Mouse (Mus musculus) fat pad, adult 2 months (tissue): ENCODE measurements at regions not wholly inside any gene's neighbourhood (a gene's known extent, or its start where the extent isn't known, plus 50 kb on each side); places are given as distances from the start of the nearest gene placed in this dataset.

ENCODE experiments used
- DNase-seq: peaks from one replicate; pipeline ENCODE4 v3.0.0-alpha.2; 2011; ENCODE audit warnings: low read depth, low spot score; ENCODE audit errors: extremely low read depth

- DNase-seq, result no peak
Measured at GRCm38 (mm10) chr2:139334681-139335080, 159.0 kb upstream of the Sptlc3 start.

- no peak for DNase-seq
Measured at GRCm38 (mm10) chr2:139338240-139338639, 155.5 kb upstream of the Sptlc3 start.

- no peak for DNase-seq
Measured at GRCm38 (mm10) chr2:139356280-139357010, 137.3 kb upstream of the Sptlc3 start.

DNA sequence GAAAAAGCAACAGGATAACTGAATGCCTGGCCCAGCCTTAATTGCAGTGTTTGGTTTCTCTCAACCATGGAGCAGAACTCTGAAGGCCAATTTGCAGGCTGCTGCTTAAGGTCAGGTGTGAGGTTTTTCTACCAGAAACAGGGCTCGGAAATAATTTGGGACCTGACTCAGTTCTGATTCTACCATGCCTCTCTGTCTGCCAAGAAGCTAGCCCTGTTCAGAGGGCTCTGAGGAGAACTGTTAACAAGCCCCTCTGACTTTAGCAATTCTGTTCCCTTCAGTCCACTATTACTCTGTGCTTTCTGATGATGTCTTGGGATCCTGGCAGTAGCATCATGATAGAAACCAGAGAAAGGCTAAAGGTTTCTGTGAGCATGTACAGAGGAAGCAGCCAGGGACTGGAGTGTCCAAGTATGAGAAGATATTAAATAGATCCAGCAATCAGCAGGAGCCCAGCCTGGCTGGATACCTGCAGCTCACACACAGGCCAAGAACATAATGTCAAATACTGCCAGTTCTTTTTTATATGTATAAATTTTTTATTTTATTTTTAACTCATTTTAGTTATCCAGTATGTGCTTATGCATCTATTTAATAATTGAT is 131.4 kb upstream of the Sptlc3 start:
- no peak for DNase-seq

DNA sequence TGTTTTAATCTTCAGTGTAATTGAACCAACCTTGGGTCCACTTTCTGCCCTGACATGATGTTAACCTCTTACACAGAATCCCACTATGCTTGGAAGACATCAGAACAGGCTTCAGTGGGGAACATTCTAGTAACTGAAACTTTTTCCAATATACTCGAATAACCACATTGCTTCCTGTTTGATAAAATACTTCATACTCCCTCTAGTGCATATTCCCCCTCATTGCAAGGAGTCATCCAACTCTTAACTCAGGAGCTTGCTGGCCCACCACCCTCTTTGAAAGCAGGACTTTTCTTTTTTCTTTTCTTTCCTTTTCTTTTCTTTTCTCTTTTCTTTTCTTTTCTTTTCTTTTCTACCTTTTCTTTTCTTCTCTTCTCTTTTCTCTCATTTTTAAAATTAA is 123.6 kb upstream of the Sptlc3 start:
- no peak for DNase-seq

GRCm38 (mm10) chr2:139380285-139380684 is 113.4 kb upstream of the Sptlc3 start:
- no peak for DNase-seq

- DNase-seq, result no peak
Measured at GRCm38 (mm10) chr2:139381628-139382027, 112.1 kb upstream of the Sptlc3 start.

DNA sequence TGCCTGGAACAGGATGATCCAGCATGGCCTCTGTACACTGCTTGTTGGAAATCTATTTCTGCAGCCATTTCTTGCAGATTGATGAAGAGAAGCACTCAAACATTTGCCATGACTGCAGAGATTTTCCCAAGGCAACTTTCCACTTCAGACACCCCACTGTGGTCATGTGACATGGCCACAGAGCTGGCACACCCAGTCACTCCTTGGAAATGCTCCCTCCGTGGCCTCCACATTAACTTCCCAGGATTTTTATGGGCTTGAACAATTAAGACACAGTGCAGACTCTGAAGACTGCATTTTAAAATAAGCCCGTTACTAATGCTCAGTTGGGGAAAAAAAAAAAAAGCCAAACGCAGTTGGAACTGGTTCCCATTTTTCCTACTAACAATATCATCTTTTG is 80.2 kb upstream of the Sptlc3 start:
- no peak for DNase-seq

DNA sequence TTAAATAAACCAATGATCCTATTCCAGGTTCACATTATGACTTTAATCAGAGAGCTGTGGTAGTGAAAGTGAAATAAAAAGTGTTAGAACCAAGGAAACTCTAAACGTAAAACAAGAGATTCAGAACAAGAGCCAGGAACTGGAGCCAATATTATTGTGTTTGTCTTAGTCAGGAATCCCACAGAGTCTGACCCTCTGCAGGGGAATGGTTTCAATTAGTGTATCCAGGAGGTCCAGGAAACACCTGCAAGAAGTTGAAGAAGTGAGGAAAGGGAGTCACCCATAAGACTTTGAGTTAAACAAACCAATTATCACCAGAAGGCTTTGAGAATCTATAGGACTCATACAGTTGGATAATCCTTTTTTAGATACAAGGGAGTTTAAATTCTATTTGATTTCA is 76.2 kb upstream of the Sptlc3 start:
- no peak for DNase-seq

GRCm38 (mm10) chr2:139422678-139423077 is 71.0 kb upstream of the Sptlc3 start:
- no peak for DNase-seq

GRCm38 (mm10) chr2:139423413-139423812 is 70.3 kb upstream of the Sptlc3 start:
- no peak for DNase-seq
